Mouse (Mus musculus) erythroblast, embryonic 14.5 days (primary cell): Measurements from ENCODE around the gene Six4. TPM values are rescaled to one million over a fixed set of nuclear protein-coding genes. Genes with fewer than 3 reads are reported as not detected.
"Not testable (repeated sequence)": the region's sequence is repeated elsewhere in the genome, so short reads cannot be mapped to it uniquely, and the experiment has no call there.

Source experiments
- H3K27me3 ChIP-seq: 2 replicates; pipeline ENCODE4 v1.6.1; 2012; ENCODE audit warnings: inconsistent platforms; ENCODE audit not compliant: control insufficient read depth
- H3K36me3 ChIP-seq: 2 replicates; pipeline ENCODE4 v1.6.1; 2012; ENCODE audit warnings: mild to moderate bottlenecking, inconsistent platforms; ENCODE audit not compliant: control insufficient read depth
- H3K4me1 ChIP-seq: 2 replicates; pipeline ENCODE4 v1.6.1; 2012; ENCODE audit warnings: inconsistent platforms; ENCODE audit not compliant: control insufficient read depth
- H3K4me3 ChIP-seq: replicated peaks from 2 replicates; pipeline ENCODE3; 2012; ENCODE audit warnings: moderate library complexity, mild to moderate bottlenecking, inconsistent platforms
- H3K9me3 ChIP-seq: 2 replicates; pipeline ENCODE4 v1.6.1; 2012; ENCODE audit warnings: low read length, inconsistent platforms, mixed read lengths; ENCODE audit not compliant: control insufficient read depth
- GATA1 ChIP-seq: IDR thresholded peaks from 2 replicates; pipeline ENCODE4 v1.6.1; 2012; ENCODE audit warnings: low read length, inconsistent platforms, mixed read lengths
- TAL1 ChIP-seq: IDR thresholded peaks from 3 replicates; pipeline ENCODE4 v1.6.1; 2012; ENCODE audit warnings: low read length, inconsistent platforms, mixed read lengths
- polyA plus RNA-seq: library from polyadenylated mRNA; stranded (reverse); fragments of >175 nt; gene quantifications from 2 replicates; pipeline ENCODE4 v1.2.3, GENCODE M21; 2012

Gene Six4
- polyA plus RNA-seq, 1 experiment: under 0.01 TPM

DNA sequence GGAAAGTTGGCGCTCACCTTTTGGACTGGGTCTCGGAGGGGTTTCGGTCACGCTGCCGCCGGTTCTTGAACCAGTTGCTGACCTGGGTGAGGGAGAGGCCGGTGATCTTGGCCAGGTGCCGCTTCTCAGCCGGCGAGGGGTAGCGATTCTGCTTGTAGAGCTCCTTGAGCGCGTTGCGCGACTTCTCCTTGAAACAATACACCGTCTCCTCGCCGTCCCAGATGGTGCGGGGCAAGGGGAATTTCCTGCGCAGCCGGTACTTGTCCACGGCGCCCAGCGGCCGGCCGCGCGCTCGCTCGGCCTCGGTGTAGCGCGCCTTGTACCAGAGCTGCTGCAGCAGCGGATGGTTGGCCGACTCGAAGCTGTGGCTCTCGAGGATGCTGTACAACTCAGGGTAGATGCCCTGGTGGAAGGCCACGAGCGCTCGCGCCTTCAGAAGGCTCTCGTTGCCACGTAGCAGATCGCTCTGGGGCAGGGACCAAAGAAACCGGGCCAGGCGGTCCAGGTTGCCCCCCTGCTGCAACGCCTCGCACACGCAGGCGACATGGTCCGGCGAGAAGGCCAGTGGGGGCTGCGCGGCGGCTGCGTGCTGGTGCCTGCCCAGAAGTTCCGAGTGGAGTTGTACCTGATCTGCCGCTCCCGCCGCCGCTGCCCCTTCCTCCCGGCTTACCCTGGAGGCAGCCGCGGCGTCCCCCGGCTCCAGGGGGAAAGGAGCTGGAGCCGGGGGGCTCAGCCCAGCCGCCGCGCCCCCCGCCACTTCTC, 749 bp downstream of the Six4 start:
- H3K36me3 ChIP-seq: no peaks in the 10 kb centered on the region
- no peaks in the 10 kb centered on the region; the same call in 1 of the 2 replicates for H3K4me1 ChIP-seq
- TF ChIP-seq GATA1: no peak
- peaks cover 79% of the 10 kb centered on the region for H3K27me3 ChIP-seq
- H3K9me3 ChIP-seq: peaks cover 3% of the 10 kb centered on the region; the same call in 1 of the 2 replicates
- H3K4me3 ChIP-seq: peak overlapping the region; percentile 42

DNA sequence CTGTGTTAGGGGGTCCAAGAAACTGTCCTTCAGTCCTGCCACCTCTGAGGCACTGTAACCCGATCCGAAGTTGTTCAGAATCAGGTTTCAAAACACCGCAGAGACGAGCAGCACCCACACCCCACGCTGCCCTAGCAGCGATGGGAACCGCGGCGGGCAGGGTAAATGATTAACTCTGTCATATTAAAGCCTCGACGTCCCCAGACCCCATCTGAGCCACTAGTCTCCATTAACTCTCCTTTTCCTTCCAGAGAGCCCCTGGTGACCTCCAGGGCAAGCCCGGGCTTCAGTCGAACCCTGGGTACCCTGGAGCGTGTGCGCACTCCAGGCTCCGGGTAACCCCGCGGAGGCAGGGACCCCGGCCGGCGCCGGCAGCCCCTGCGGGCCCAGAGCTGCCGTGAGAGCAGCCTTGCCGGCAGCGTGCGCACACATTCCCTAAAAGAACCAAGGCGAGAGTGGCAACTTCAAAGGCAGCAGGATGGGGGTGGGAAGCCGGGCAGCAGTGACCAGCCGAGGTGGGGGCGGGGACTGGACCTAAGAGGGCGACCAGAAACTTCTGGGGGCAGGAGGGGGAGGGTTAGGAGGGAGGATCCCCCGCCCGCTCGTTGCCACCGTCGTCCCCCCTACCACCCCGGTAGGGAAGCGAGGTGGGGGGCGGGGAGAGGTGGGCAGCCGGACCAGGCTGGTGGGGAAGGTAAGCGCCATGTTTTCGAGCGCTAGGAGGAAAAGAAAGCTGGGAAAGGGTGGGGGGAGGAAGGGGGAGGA, 1.5 kb downstream of the Six4 start:
- peak overlapping the region; percentile 42 for H3K4me3 ChIP-seq
- peaks cover 3% of the 10 kb centered on the region; the same call in 1 of the 2 replicates for H3K9me3 ChIP-seq
- no peaks in the 10 kb centered on the region for H3K36me3 ChIP-seq
- TF ChIP-seq GATA1: no peak
- no peak for TF ChIP-seq TAL1
- H3K27me3 ChIP-seq: peaks cover 81% of the 10 kb centered on the region
- H3K4me1 ChIP-seq: no peaks in the 10 kb centered on the region; the same call in 1 of the 2 replicates

GRCm38 (mm10) chr12:73110431-73111111, 2.7 kb downstream of the Six4 start:
- H3K4me3 ChIP-seq: no peak overlapping the region
- no peak for TF ChIP-seq GATA1
- no peak for TF ChIP-seq TAL1
- peaks cover 72% of the 10 kb centered on the region for H3K27me3 ChIP-seq
- no peaks in the 10 kb centered on the region; the same call in 1 of the 2 replicates for H3K4me1 ChIP-seq
- peaks cover 3% of the 10 kb centered on the region; the same call in 1 of the 2 replicates for H3K9me3 ChIP-seq
- no peaks in the 10 kb centered on the region for H3K36me3 ChIP-seq

GRCm38 (mm10) chr12:73107821-73108220, 5.4 kb downstream of the Six4 start:
- peaks cover 3% of the 10 kb centered on the region; the same call in 1 of the 2 replicates for H3K9me3 ChIP-seq
- no peaks in the 10 kb centered on the region for H3K36me3 ChIP-seq
- TF ChIP-seq GATA1: no peak
- TF ChIP-seq TAL1: no peak
- no peak overlapping the region for H3K4me3 ChIP-seq
- no peaks in the 10 kb centered on the region; the same call in 1 of the 2 replicates for H3K4me1 ChIP-seq
- peaks cover 48% of the 10 kb centered on the region for H3K27me3 ChIP-seq

- H3K27me3 ChIP-seq: peaks cover 7% of the 10 kb centered on the region
- no peaks in the 10 kb centered on the region for H3K9me3 ChIP-seq
- H3K4me1 ChIP-seq: no peaks in the 10 kb centered on the region
- H3K4me3 ChIP-seq: no peak overlapping the region
- no peak for TF ChIP-seq GATA1
- TF ChIP-seq TAL1: no peak
- H3K36me3 ChIP-seq: no peaks in the 10 kb centered on the region
Measured at GRCm38 (mm10) chr12:73103713-73104112, 9.5 kb downstream of the Six4 start.

DNA sequence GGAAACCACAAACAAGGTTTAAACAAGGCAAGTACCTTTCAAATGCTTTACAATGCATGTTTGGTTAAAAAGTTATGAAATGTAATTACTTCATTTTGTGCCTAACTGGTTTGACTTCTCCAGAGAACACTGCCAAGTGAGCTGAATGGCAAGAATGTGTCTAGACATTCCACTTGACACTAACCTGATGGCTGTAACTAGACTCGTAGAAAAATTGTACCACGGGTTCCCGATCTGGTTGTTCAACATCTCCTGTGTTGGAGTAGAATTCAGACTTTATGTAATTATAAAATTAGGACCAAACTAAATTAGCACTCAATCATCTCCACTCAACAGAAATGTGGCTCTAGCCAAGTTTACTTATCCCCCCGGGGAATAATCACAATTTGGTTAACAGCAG, 14.7 kb downstream of the Six4 start:
- Histone ChIP-seq H3K36me3 (no peaks in the 10 kb centered on the region), H3K4me1 (no peaks in the 10 kb centered on the region)
- TF ChIP-seq GATA1 (no peak), TAL1 (no peak)

DNA sequence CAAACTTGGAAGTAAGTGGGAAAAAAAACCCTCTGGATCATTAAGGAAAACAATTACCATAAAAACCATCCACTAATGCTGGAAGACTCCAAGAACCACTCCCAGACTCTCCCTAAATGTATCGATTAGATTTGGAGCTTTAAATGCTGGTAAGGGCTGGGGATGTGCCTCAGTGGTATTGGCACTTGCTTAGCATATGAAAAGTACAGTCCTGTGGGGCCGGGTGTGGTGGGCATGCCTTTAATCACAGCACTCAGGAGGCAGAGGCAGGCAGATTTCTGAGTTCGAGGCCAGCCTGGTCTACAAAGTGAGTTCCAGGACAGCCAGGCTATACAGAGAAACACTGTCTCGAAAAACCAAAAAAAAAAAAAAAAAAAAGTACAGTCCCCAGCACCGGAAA, 17.1 kb downstream of the Six4 start:
- H3K4me3 ChIP-seq, H3K4me1 ChIP-seq, H3K9me3 ChIP-seq, H3K27me3 ChIP-seq, H3K36me3 ChIP-seq: not testable (repeated sequence)

More for the DNA sequence above, 14.7 kb downstream of the Six4 start:
- Histone ChIP-seq H3K9me3 (no peaks in the 10 kb centered on the region), H3K4me3 (no peak overlapping the region), H3K27me3 (no peaks in the 10 kb centered on the region)

DNA sequence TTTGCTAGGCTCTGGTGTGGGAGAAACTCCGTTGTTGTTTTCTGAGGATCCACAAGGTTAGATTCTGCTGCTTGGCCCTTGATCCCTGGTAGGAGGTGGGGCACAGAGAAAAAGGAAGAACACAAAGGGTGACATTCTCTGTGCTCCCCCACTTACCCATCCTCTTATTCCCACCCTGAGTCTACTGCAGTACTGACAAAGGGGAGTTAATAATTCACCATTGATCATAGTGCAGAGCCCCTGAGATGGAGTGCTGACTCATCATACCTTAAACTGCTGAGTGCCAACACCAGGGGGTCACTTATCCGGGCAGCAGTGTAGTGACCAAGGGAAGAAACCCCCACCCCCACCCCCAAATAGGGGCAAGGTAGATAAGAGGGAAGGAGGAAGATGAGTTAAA, 18.7 kb downstream of the Six4 start:
- peaks cover 2% of the 10 kb centered on the region for H3K4me1 ChIP-seq
- H3K9me3 ChIP-seq: no peaks in the 10 kb centered on the region
- no peak overlapping the region for H3K4me3 ChIP-seq
- TF ChIP-seq GATA1 (no peak), TAL1 (no peak)
- no peaks in the 10 kb centered on the region for H3K27me3 ChIP-seq
- no peaks in the 10 kb centered on the region for H3K36me3 ChIP-seq

DNA sequence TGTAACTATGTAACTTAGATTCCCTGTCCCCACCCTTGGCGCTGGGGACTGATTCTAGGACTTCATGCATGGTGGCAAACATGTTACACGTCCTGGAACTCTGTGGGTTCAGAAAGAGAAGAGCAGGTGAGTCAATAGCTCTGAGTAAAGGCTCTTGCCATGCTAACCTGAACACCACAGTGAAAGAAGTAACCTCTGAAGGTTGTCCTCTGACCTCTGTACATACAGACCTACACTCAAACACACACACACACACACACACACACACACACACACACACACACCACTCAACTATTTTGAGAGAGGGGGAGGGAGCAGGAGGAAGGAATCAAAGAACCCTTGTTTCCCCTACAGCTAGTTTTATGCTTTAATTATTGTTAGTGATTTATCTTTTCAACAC, 19.1 kb downstream of the Six4 start:
- Histone ChIP-seq H3K27me3 (no peaks in the 10 kb centered on the region), H3K4me1 (peaks cover 6% of the 10 kb centered on the region), H3K36me3 (no peaks in the 10 kb centered on the region), H3K9me3 (no peaks in the 10 kb centered on the region), H3K4me3 (no peak overlapping the region)
- TF ChIP-seq TAL1: no peak
- no peak for TF ChIP-seq GATA1
